Mouse (Mus musculus) regulatory T cell (primary cell): ENCODE measurements around the gene Pald1.

ENCODE experiments used
- in situ Hi-C: fragments of 300-600 bp; cut with MboI, MseI; formaldehyde crosslinking; loops from one replicate; pipeline ENCODE4 v1.15.1; 2025; ENCODE audit warnings: high pct_unique_total_duplicates

Pald1 gene

DNA sequence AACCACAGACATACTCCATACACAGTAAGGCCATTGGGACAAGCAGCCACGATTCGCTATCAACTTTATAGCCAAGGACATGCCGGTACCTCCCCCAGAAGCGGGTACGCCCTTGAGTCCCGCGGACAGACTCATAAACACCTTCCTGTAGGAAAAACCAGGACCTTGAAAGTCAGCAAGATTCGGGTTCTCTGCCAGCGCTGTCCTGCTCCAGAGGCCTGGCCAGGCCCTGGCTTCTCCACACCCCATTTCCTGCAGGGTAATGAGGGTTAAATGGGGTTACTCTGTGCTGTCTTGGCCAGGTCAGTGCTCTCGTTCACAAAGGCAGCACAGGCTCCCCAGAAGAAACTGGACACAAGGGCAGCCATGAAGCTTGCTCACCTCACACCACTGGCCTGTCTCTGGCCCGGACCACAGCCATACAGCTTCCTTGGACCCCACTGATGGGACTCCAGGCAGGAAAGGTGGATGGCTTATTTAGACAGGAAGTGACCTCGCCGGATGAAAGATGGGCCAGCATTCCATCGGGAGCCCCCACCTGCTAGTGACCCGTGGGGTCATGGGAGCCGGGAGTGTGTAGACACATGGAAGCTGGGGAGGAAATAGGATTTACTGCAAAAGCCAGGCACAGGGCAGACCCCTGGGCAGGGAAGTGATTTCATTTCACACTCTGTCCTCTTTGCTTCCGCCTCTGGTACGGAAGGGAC lies 12.9 kb downstream of the Pald1 start:
- in situ Hi-C loops: no loop called here

DNA sequence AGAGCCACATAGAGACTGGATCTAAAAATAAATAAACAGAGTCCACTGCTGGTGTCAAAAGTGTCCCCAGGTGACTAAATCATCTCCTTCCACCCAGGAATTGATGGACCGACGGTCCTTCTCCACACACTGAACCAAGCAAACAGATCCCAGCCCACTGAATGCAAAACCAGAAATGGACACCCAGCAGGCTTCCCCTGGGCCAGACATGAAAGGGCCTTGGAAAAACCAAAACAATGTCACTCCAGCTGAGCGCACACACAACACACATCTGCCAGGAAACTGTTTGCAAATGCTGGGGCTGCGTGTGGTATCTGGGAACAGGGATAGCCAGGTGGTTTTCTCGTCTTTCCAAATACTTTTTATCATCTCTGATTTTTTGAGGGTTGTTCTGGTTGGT lies 13.6 kb downstream of the Pald1 start:
- in situ Hi-C loops: no loop called here

DNA sequence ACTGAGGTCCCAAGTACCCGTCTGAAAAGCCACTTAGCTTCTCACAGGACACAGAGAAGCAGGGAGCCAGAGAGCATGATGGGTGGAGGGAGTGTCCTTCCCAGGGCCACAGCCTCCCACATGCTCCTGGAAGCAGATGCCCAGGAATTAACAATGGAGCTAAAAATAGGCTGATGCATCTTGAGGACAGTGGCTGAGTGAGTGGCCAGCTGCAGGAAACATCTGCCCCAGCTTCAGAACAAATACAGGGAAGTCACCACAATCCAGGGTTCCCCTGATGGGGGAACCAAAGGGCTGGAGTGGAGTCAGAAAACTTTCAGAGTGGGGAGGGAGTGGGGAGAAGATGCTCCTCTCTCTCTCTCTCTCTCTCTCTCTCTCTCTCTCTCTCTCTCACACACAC lies 17.4 kb downstream of the Pald1 start:
- in situ Hi-C loops: no loop called here

GRCm38 (mm10) chr10:61364431-61364830 lies 18.9 kb downstream of the Pald1 start:
- in situ Hi-C loops: no loop called here

- in situ Hi-C loops: no loop called here
Measured at GRCm38 (mm10) chr10:61362992-61363391, 20.3 kb downstream of the Pald1 start.

GRCm38 (mm10) chr10:61362483-61362882 lies 20.8 kb downstream of the Pald1 start:
- in situ Hi-C loops: no loop called here

DNA sequence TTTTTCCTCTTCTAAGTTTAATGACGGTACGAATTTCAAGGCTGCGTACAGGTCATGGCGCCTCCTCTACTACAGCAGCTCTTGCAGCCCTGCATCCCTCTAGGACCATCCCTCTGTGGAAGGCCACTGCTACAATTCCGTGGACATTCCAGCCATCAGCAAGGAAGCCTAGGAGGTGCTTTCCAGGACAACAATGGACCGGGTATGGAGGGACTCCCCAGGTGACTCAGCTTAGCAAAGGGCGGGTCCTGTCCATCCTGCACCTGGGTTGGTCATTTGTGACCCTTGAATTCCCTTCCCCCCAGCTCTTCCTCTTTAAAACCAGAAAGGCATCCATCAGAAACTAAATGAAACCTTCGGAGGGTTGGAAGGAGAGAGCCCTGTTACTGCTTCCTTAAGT lies 22.7 kb downstream of the Pald1 start:
- in situ Hi-C loops: no loop called here

GRCm38 (mm10) chr10:61359411-61359810 lies 23.9 kb downstream of the Pald1 start:
- in situ Hi-C loops: no loop called here

DNA sequence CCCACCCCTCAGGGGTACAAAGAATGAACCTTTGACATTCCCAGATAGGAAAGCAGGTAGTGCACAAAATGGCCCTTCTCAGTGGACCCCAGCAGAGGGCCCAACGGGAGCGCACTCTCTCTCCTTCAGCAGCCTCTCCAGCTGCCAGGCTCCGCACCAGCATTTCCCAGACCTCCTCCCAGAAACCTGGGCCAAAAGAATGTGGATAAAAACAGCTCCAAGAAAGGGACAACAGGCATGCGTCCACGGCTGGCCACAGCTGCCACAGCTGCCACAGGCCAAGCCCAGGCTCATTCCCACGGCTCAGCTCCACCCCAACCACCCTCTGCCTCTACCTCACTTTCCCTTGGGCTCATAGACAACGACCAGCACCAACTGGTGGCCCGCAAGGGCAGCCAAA lies 25.7 kb downstream of the Pald1 start:
- in situ Hi-C loops: no loop called here

DNA sequence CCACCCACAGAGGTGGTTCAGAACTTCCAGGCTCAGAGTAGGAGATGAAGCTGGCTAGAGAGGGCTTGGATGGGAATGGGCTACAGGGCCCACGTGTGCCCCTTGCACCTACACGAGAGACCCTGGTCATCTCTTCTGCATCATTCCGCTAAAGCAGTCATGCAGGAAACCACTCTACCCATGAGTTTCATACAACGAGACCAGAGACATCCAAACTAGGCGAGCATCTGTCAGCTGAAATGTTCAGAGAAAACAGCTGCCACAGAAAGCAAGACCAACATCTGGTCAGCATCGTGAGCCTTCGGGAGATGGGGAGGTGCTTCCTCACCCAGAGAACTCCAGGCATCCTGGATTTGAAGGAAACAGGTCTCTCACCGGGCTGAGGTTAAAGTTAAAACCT lies 26.8 kb downstream of the Pald1 start:
- in situ Hi-C loops: no loop called here

DNA sequence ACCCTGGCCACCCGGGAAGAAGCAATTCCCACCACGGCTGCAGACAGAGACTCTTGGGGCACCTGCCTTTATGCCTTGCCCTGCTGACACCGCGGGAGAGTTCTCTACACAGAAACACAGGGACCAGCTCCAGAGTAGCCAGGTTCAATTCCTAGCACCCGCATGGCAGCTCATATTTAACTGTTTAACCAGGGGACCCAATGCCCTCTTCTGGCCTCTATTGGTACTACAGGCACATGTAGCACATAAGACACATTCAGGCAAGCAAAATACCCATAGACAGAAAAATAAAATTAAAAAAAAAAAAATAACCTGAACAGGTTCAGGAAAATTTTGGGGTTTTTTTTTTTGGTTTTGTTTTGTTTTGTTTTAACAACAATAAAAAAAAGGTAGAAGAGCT lies 27.2 kb downstream of the Pald1 start:
- in situ Hi-C loops: no loop called here

DNA sequence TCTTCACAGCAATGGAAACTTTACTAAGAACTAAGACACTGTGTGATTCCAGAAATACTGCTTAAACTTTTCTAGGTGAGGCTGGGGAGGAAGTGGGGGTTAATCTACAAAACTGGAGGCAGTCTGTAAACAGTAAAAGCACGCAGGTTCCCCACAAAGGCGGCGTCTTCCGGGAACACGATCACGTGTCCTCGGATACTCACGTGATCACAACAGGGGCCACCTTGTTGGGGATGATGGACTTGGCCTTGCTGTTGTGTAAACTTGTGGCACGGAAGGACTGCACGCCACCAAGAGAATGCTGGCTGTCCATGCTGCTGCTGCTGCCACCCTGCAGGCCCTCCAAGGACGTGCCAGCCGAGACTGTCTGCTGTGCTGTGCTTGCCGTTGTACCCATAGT lies 27.7 kb downstream of the Pald1 start:
- in situ Hi-C loops: no loop called here

- in situ Hi-C loops: no loop called here
Measured at GRCm38 (mm10) chr10:61351216-61351615, 32.1 kb downstream of the Pald1 start.

- in situ Hi-C loops: no loop called here
Measured at GRCm38 (mm10) chr10:61346374-61346773, 37.0 kb downstream of the Pald1 start.

GRCm38 (mm10) chr10:61345179-61345578 lies 38.2 kb downstream of the Pald1 start:
- in situ Hi-C loops: no loop called here

GRCm38 (mm10) chr10:61343950-61344349 lies 39.4 kb downstream of the Pald1 start:
- in situ Hi-C loops: no loop called here

GRCm38 (mm10) chr10:61342750-61343149 lies 40.6 kb downstream of the Pald1 start:
- in situ Hi-C loops: no loop called here

GRCm38 (mm10) chr10:61341557-61341956 lies 41.8 kb downstream of the Pald1 start:
- in situ Hi-C loops: no loop called here

DNA sequence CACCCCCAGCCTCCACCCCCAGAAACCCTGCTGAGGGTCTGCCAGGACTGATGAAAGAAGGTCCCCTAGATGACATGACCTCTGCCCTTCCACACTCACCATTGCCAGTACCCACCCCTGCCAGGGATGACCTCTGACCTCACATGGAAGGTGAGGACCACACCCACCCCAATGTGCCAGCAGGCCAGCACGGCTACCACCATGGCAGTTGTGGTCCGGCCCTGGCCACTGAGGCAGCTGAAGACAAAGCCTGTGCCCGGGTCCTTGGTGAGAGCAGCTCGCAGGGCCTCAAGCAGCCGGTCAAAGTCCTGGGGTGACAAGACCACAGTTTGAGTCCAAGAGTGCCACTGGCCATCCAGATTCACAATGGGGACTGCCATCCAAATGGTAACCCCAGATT lies 42.3 kb downstream of the Pald1 start:
- in situ Hi-C loops: no loop called here

DNA sequence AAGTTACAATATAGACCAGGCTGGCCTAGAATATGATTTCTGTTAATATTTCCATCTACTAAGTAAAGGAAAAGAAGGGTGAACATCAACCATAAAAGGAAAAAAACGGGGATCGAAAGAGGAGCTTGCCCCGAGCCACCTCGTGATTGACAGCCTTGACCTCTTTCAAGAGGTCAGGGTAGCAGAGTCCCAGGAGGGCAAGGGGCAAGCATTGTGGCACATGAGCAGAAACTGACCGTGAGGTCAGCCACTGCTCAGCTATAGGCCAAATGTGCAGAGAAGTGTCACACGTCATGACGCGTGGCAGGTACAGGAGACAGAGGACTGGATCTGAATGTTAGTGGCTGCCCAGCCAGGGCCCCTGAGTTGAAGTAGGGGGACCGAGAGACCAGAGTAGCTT lies 43.1 kb downstream of the Pald1 start:
- in situ Hi-C loops: no loop called here

DNA sequence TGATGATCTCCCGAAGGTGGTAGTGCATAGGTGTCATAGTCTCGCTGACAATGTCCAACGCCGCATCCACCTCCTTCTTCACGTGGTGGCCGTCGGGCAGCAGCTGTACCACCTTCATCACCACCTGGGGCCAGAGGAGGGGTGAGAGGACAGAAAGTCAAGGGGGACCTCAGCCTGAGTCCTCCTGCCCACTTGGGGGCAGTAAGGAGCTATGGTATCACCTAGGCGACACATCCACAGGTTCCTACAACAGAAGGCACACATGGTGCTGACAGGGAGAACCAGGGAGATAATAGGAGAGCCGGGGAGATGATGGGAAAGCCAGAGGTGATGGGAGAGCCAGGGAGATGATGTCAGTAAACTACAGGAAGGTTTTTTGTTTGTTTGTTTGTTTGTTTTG lies 44.1 kb downstream of the Pald1 start:
- in situ Hi-C loops: no loop called here

- in situ Hi-C loops: no loop called here
Measured at GRCm38 (mm10) chr10:61337665-61338064, 45.7 kb downstream of the Pald1 start.

- in situ Hi-C loops: no loop called here
Measured at GRCm38 (mm10) chr10:61336592-61336991, 46.7 kb downstream of the Pald1 start.

DNA sequence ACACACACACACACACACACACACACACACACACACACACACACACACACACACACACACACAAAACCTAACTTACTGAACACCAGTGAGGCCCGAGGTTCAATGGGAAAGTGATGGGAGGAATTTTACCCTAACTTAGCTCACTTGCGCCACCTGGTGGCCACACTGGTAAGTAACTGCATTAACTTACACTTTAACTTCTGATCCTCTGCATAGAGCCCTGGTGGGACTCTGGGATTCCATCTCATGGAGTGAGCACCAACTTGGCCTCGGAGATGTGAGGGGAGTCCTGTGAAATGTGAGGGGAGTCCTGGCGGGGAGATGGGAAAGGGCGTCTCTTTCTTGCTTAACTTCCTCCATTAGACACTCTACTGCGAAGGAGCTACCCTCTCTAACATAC lies 47.2 kb downstream of the Pald1 start:
- in situ Hi-C loops: no loop called here
